Mouse (Mus musculus) myocyte (in vitro differentiated cells): ENCODE measurements around the gene Sgpp2.

ENCODE experiments used
- CEBPB ChIP-seq: IDR thresholded peaks from 2 replicates; pipeline ENCODE4 v1.6.1; 2011; ENCODE audit warnings: mild to moderate bottlenecking, moderate library complexity; ENCODE audit not compliant: poor library complexity, insufficient read depth, severe bottlenecking
- E2F4 ChIP-seq: IDR thresholded peaks from one replicate; pipeline ENCODE4 v1.6.1; 2011; ENCODE audit warnings: mild to moderate bottlenecking, control low read depth, moderate library complexity; ENCODE audit not compliant: insufficient read depth
- MAX ChIP-seq: IDR thresholded peaks from one replicate; pipeline ENCODE4 v1.6.1; 2011; ENCODE audit warnings: low read depth, mild to moderate bottlenecking, control low read depth
- MYOD1 ChIP-seq, 3 experiments: IDR thresholded peaks; one replicate each; pipeline ENCODE4 v1.6.1; 2011; ENCODE audit warnings: control low read depth in 2 of 3, low read depth in 2 of 3, mild to moderate bottlenecking in 2 of 3, moderate library complexity in 1 of 3; ENCODE audit not compliant: insufficient read length in 2 of 3, control insufficient read depth in 1 of 3
- MYOG ChIP-seq, 3 experiments: IDR thresholded peaks; one replicate each; pipeline ENCODE4 v1.6.1; 2011; ENCODE audit warnings: control low read depth in 2 of 3, low read depth in 2 of 3, mild to moderate bottlenecking in 2 of 3; ENCODE audit not compliant: insufficient read length in 2 of 3, control insufficient read depth in 1 of 3, insufficient read depth in 1 of 3
- POLR2A ChIP-seq: IDR thresholded peaks from one replicate; pipeline ENCODE4 v1.6.1; 2011; ENCODE audit warnings: low read depth, mild to moderate bottlenecking, control low read depth, moderate library complexity; ENCODE audit not compliant: insufficient read length
- POLR2AphosphoS2 ChIP-seq: IDR thresholded peaks from one replicate; pipeline ENCODE4 v1.6.1; 2011; ENCODE audit warnings: low read depth, control low read depth; ENCODE audit not compliant: insufficient read length
- REST ChIP-seq: IDR thresholded peaks from one replicate; pipeline ENCODE4 v1.6.1; 2011; ENCODE audit warnings: mild to moderate bottlenecking, control low read depth, moderate library complexity; ENCODE audit not compliant: insufficient read depth, insufficient read length
- TCF12 ChIP-seq: IDR thresholded peaks from one replicate; pipeline ENCODE4 v1.6.1; 2011; ENCODE audit warnings: mild to moderate bottlenecking, control low read depth; ENCODE audit not compliant: poor library complexity, insufficient read depth, severe bottlenecking
- TCF3 ChIP-seq: IDR thresholded peaks from one replicate; pipeline ENCODE4 v1.6.1; 2011; ENCODE audit warnings: low read depth, control low read depth; ENCODE audit not compliant: insufficient read length
- USF1 ChIP-seq: IDR thresholded peaks from one replicate; pipeline ENCODE4 v1.6.1; 2011; ENCODE audit warnings: low read depth, mild to moderate bottlenecking, control low read depth, moderate library complexity

- TF ChIP-seq USF1 (no peak), TCF3 (no peak), CEBPB (no peak), POLR2A (no peak), TCF12 (no peak), E2F4 (no peak), POLR2AphosphoS2 (no peak), MAX (no peak), MYOG (IDR thresholded peaks at IDR 0.05; ENCODE audit: control insufficient read depth in 1 of 3, insufficient read depth in 1 of 3, insufficient read length in 2 of 3, low read depth in 2 of 3) (peak in 2 of 3 experiments; percentile 1 to 26), MYOD1 (IDR thresholded peaks at IDR 0.05; ENCODE audit: control insufficient read depth in 1 of 3, insufficient read length in 2 of 3, low read depth in 2 of 3) (peak in 1 of 3 experiments; percentile 53), REST (no peak)
Observed at GRCm38 (mm10) chr1:78310021-78310752, at the start of gene Sgpp2.
